Comparison of ENCODE assay signal across 9 mouse cellular contexts in the genomic region with DNA sequence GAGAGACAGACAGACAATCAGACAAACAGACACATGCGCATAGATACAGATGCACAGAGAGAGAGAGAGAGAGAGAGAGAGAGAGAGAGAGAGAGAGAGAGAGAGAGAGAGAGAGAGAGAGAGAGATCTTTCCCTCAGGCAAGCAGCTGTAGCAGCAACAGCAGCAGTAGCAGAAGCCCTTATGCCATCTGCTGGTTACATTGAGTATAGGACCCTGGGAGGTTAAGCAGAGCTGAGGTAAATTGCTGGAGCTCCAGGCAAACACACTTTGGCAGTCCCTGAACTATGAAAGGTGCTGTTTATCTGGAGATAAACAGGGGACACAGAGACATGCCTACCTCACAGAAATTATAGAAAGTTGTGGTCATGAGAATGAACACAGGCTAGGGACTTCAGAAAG. TPM values are rescaled to one million over a fixed set of nuclear protein-coding genes. Genes with fewer than 3 reads are reported as not detected.
DNase-seq lines count a peak whose midpoint lies in the region; ATAC-seq and TF ChIP-seq lines count a peak whose summit lies in the region.
"Had no signal": no experiment of that assay in that cellular context is flagged by ENCODE, and none has a peak within 500 bp of the region (broad histone marks: within the 10 kb centered on the region; RNA-seq: fewer than 3 reads in every experiment).

No protein-coding gene starts in this region.

- H3K9me3 ChIP-seq in MEL (replicated peaks; ENCODE audit: insufficient read depth, low read length), result no peaks in the 10 kb centered on the region
- H3K9me3 ChIP-seq in embryonic facial prominence, embryonic 11.5 days (replicated peaks; ENCODE audit: control insufficient read depth, low read length), result no peaks in the 10 kb centered on the region
- H3K9me3 ChIP-seq in liver, embryonic 11.5 days (ENCODE audit: control insufficient read depth, low read length), result no peaks in the 10 kb centered on the region
- H3K9me3 ChIP-seq: neural tube, embryonic 13.5 days had no signal

- no peaks in the 10 kb centered on the region for H3K79me2 ChIP-seq in MEL (ENCODE audit: control insufficient read depth, insufficient read depth, low read length, poor library complexity)

- no peak for TF ChIP-seq POLR2A in kidney, adult 2 months (IDR thresholded peaks at IDR 0.05; ENCODE audit: low read depth, low read length)
- no peak for TF ChIP-seq POLR2A in MEL (IDR thresholded peaks at IDR 0.05; ENCODE audit: control insufficient read depth in 1 of 2, insufficient read depth in 1 of 2, low read depth in 1 of 2, low read length in 2 of 2, poor library complexity in 1 of 2)

- peak; percentile 23 for DNase-seq in kidney, adult 2 months
- no peak for DNase-seq in kidney, adult 11 months
- DNase-seq in MEL (ENCODE audit: low read depth, low spot score), result peak; percentile 32
- peak; percentile 75 for DNase-seq in embryonic facial prominence, embryonic 11.5 days (ENCODE audit: low spot score)
- no peak for DNase-seq in liver, embryonic 11.5 days (ENCODE audit: low spot score)
- no peak for DNase-seq in ovary, adult 18-20 months (ENCODE audit: low spot score)
- DNase-seq in heart, adult 8-10 months (ENCODE audit: low spot score), result no peak

- H3K4me2 ChIP-seq in embryonic facial prominence, embryonic 11.5 days (ENCODE audit: low read depth, low read length), result no peak overlapping the region
- no peak overlapping the region for H3K4me2 ChIP-seq in liver, embryonic 11.5 days
- H3K4me2 ChIP-seq: neural tube, embryonic 13.5 days had no signal

- TF ChIP-seq RAD21 in MEL (IDR thresholded peaks at IDR 0.05; ENCODE audit: low read depth, low read length), result peak; percentile 17

- H3K4me1 ChIP-seq in kidney, adult 2 months (ENCODE audit: control insufficient read depth, insufficient read depth, low read length), result no peaks in the 10 kb centered on the region
- H3K4me1 ChIP-seq in MEL (ENCODE audit: control insufficient read depth in 1 of 2, insufficient read depth in 2 of 2, low read length in 2 of 2), result no peaks in the 10 kb centered on the region
- H3K4me1 ChIP-seq in embryonic facial prominence, embryonic 11.5 days (ENCODE audit: control insufficient read depth, insufficient read depth, low read length), result no peaks in the 10 kb centered on the region
- H3K4me1 ChIP-seq in liver, embryonic 11.5 days (replicated peaks; ENCODE audit: control insufficient read depth, insufficient read depth, low read length), result no peaks in the 10 kb centered on the region
- H3K4me1 ChIP-seq: neural tube, embryonic 13.5 days had no signal

- no peak overlapping the region for H3K27ac ChIP-seq in kidney, adult 2 months (ENCODE audit: insufficient read depth, low read depth, low read length)
- H3K27ac ChIP-seq in MEL (ENCODE audit: control insufficient read depth, low read depth, low read length), result no peak overlapping the region
- no peak overlapping the region for H3K27ac ChIP-seq in embryonic facial prominence, embryonic 11.5 days (replicated peaks; ENCODE audit: low read depth, low read length)
- H3K27ac ChIP-seq in liver, embryonic 11.5 days (ENCODE audit: low read depth, low read length), result no peak overlapping the region
- H3K27ac ChIP-seq: neural tube, embryonic 13.5 days had no signal

- H3K27me3 ChIP-seq in kidney, adult 2 months (replicated peaks; ENCODE audit: control insufficient read depth, insufficient read depth, low read length), result no peaks in the 10 kb centered on the region
- H3K27me3 ChIP-seq in MEL (ENCODE audit: control insufficient read depth in 1 of 2, insufficient read depth in 2 of 2, low read length in 2 of 2), result no peaks in the 10 kb centered on the region
- no peaks in the 10 kb centered on the region for H3K27me3 ChIP-seq in embryonic facial prominence, embryonic 11.5 days (ENCODE audit: control insufficient read depth, insufficient read depth, low read length)
- H3K27me3 ChIP-seq in liver, embryonic 11.5 days (replicated peaks; ENCODE audit: control insufficient read depth, insufficient read depth, low read length), result no peaks in the 10 kb centered on the region
- H3K27me3 ChIP-seq: neural tube, embryonic 13.5 days had no signal

- no peak overlapping the region for H3K9ac ChIP-seq in MEL (ENCODE audit: control insufficient read depth, low read depth, low read length, poor library complexity, severe bottlenecking)
- H3K9ac ChIP-seq in embryonic facial prominence, embryonic 11.5 days (replicated peaks; ENCODE audit: low read length), result no peak overlapping the region
- H3K9ac ChIP-seq in liver, embryonic 11.5 days (ENCODE audit: low read depth, low read length), result no peak overlapping the region
- H3K9ac ChIP-seq: neural tube, embryonic 13.5 days had no signal

- TF ChIP-seq CTCF in kidney, adult 2 months (conservative IDR thresholded peaks at IDR 0.05; ENCODE audit: insufficient read depth, insufficient read length, low read depth, low read length), result peak; percentile 46; the same call in 1 of the 2 replicates
- peak in 2 of 3 experiments; percentile 45 to 51; a peak in 5 of 6 replicates for TF ChIP-seq CTCF in MEL (IDR thresholded peaks at IDR 0.05 in 2 of 3, conservative IDR thresholded peaks at IDR 0.05 in 1 of 3; ENCODE audit: control insufficient read depth in 1 of 3, insufficient read depth in 1 of 3, low read depth in 2 of 3, low read length in 3 of 3, poor library complexity in 1 of 3, severe bottlenecking in 1 of 3)

- 62% methylated on average over 1 of the region's 1 CpGs for WGBS in kidney, adult 2 months
- 57% methylated on average over 1 of the region's 1 CpGs for WGBS in embryonic facial prominence, embryonic 11.5 days
- WGBS in liver, embryonic 11.5 days, result 71% methylated on average over 1 of the region's 1 CpGs

- H3K36me3 ChIP-seq in kidney, adult 2 months (ENCODE audit: control insufficient read depth, insufficient read depth, low read length), result no peaks in the 10 kb centered on the region
- H3K36me3 ChIP-seq in MEL (ENCODE audit: control insufficient read depth in 1 of 2, insufficient read depth in 2 of 2, low read length in 2 of 2), result no peaks in the 10 kb centered on the region
- H3K36me3 ChIP-seq in embryonic facial prominence, embryonic 11.5 days (replicated peaks; ENCODE audit: control insufficient read depth, insufficient read depth, low read depth, low read length), result no peaks in the 10 kb centered on the region
- H3K36me3 ChIP-seq in liver, embryonic 11.5 days (ENCODE audit: control insufficient read depth, insufficient read depth, low read length), result no peaks in the 10 kb centered on the region
- H3K36me3 ChIP-seq: neural tube, embryonic 13.5 days had no signal

- ATAC-seq in embryonic facial prominence, embryonic 11.5 days (replicated peaks; ENCODE audit: insufficient number of reproducible peaks, low FRiP score, low TSS enrichment, low read depth), result no peak
- ATAC-seq in liver, embryonic 11.5 days (replicated peaks; ENCODE audit: low FRiP score), result peak; percentile 78
- no peak for ATAC-seq in CD4-positive, CD25-positive, alpha-beta regulatory T cell, adult 4 months

- no peak overlapping the region for H3K4me3 ChIP-seq in kidney, adult 2 months (ENCODE audit: insufficient read depth, low read depth, low read length)
- H3K4me3 ChIP-seq in MEL (ENCODE audit: control insufficient read depth in 1 of 2, insufficient read depth in 1 of 2, low read depth in 2 of 2, low read length in 2 of 2), result no peak overlapping the region
- no peak overlapping the region for H3K4me3 ChIP-seq in embryonic facial prominence, embryonic 11.5 days (ENCODE audit: low read depth, low read length)
- H3K4me3 ChIP-seq in liver, embryonic 11.5 days (ENCODE audit: low read depth, low read length), result no peak overlapping the region
- H3K4me3 ChIP-seq: neural tube, embryonic 13.5 days had no signal

- TF ChIP-seq EP300 in MEL (IDR thresholded peaks at IDR 0.05; ENCODE audit: low read depth in 1 of 2, low read length in 2 of 2), result no peak

TF ChIP-seq in MEL, 35 proteins besides CTCF, POLR2A, EP300 and RAD21:
- TF ChIP-seq SMC3 (IDR thresholded peaks at IDR 0.05; ENCODE audit: low read depth, low read length) (peak; percentile 55), BHLHE40 (IDR thresholded peaks at IDR 0.05; ENCODE audit: borderline replicate concordance, low read depth, low read length) (no peak), NELFE (IDR thresholded peaks at IDR 0.05; ENCODE audit: low read depth, low read length) (no peak)

RNA-seq across cellular contexts. Expression of a gene that starts 50.5 kb away (rescaled TPM):
- 0.08 TPM in 1 of 2 replicates, not detected in the other for polyA plus RNA-seq in kidney, adult 2 months (2012; rRNA removed)
- not detected in 2 replicates for total RNA-seq in MEL (2012; rRNA removed)
- polyA plus RNA-seq in MEL (2012; ENCODE audit: insufficient read depth in 1 of 2, insufficient read length in 2 of 2, low read depth in 1 of 2, low replicate concordance in 2 of 2, missing spikeins in 1 of 2), result not detected
- polyA plus RNA-seq in embryonic facial prominence, embryonic 11.5 days (2014; fragmentation: Nextera tagmentation; extraction: Ambion mirVana), result not detected in 2 replicates
- polyA plus RNA-seq in liver, embryonic 11.5 days (2014; fragmentation: Nextera tagmentation; extraction: Ambion mirVana), result not detected in 2 replicates
- not detected for polyA plus RNA-seq in CD4-positive, CD25-positive, alpha-beta regulatory T cell, adult 4 months (2017; shearing (Covaris generic))
- not detected for total RNA-seq in heart, adult 8-10 months (2022)
- polyA plus RNA-seq: neural tube, embryonic 13.5 days had no signal

Comparison
In these comparisons a context has a peak if more than half of its experiments do, and no peak if none do; other contexts are left out.
1. DNase-seq: peak in kidney, adult 2 months (single experiment), MEL (single experiment) and embryonic facial prominence, embryonic 11.5 days (single experiment); none in kidney, adult 11 months (single experiment), liver, embryonic 11.5 days (single experiment), ovary, adult 18-20 months (single experiment) and heart, adult 8-10 months (single experiment).